Mouse (Mus musculus): ENCODE results near the gene 1700023F06Rik. TPM values are rescaled to one million over a fixed set of nuclear protein-coding genes. Genes with fewer than 3 reads are reported as not detected.

The 1700023F06Rik gene
- polyA plus RNA-seq, 1 experiment from 2014 or later, result 0.88 TPM

GRCm38 (mm10) chr11:103184891-103185290, 23.5 kb downstream of the 1700023F06Rik start:
- ATAC-seq (ENCODE audit: low FRiP score, low TSS enrichment) (no peak), DNase-seq (peak; percentile 80)
- H3K27ac ChIP-seq (replicated peaks; ENCODE audit: low read depth, low read length), result no peak overlapping the region
- H3K9me3 ChIP-seq (ENCODE audit: control insufficient read depth, low read length), result no peaks in the 10 kb centered on the region
- no peaks in the 10 kb centered on the region for H3K4me1 ChIP-seq (ENCODE audit: control insufficient read depth, insufficient read depth, low read length)
- no peak overlapping the region for H3K9ac ChIP-seq (replicated peaks; ENCODE audit: low read length)
- H3K27me3 ChIP-seq (ENCODE audit: control insufficient read depth, insufficient read depth, low read length), result no peaks in the 10 kb centered on the region
- H3K36me3 ChIP-seq (ENCODE audit: control insufficient read depth, insufficient read depth, low read length), result no peaks in the 10 kb centered on the region
- H3K4me2 ChIP-seq (ENCODE audit: low read length), result no peak overlapping the region
- H3K4me3 ChIP-seq (replicated peaks; ENCODE audit: low read depth, low read length), result no peak overlapping the region
- WGBS, result 42% methylated on average over 2 of the region's 2 CpGs

DNA sequence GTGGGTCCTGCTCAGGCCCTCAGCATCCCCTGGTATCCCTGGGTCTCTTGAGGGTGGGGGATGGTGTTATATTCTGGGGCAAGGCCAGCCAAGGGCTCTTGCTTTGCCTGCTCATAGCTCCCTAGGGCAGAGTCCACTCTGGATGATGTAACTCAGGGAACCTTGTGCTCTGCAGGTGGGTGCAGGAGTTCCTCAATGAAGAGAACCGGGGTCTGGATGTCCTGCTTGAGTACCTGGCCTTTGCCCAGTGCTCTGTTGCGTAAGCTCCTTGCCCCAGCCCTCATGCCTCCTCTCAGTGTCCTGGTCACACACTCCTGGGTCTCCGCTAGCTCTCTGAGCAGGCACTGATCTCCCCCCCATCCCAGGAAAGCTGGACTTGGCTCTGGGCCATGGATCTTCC, 26.4 kb downstream of the 1700023F06Rik start:
- Histone ChIP-seq H3K4me3 (replicated peaks; ENCODE audit: low read depth, low read length) (no peak overlapping the region), H3K4me1 (ENCODE audit: control insufficient read depth, insufficient read depth, low read length) (no peaks in the 10 kb centered on the region), H3K27ac (replicated peaks; ENCODE audit: low read depth, low read length) (no peak overlapping the region), H3K27me3 (ENCODE audit: control insufficient read depth, insufficient read depth, low read length) (no peaks in the 10 kb centered on the region), H3K36me3 (ENCODE audit: control insufficient read depth, insufficient read depth, low read length) (no peaks in the 10 kb centered on the region), H3K4me2 (ENCODE audit: low read length) (no peak overlapping the region), H3K9me3 (ENCODE audit: control insufficient read depth, low read length) (no peaks in the 10 kb centered on the region), H3K9ac (replicated peaks; ENCODE audit: low read length) (no peak overlapping the region)
- DNase-seq, result no peak
- no peak for ATAC-seq (ENCODE audit: low FRiP score, low TSS enrichment)
- WGBS, result 76% methylated on average over 3 of the region's 3 CpGs

GRCm38 (mm10) chr11:103181349-103181748, 27.0 kb downstream of the 1700023F06Rik start:
- Histone ChIP-seq H3K27me3 (ENCODE audit: control insufficient read depth, insufficient read depth, low read length) (no peaks in the 10 kb centered on the region), H3K27ac (replicated peaks; ENCODE audit: low read depth, low read length) (no peak overlapping the region), H3K9ac (replicated peaks; ENCODE audit: low read length) (no peak overlapping the region), H3K36me3 (ENCODE audit: control insufficient read depth, insufficient read depth, low read length) (no peaks in the 10 kb centered on the region), H3K9me3 (ENCODE audit: control insufficient read depth, low read length) (no peaks in the 10 kb centered on the region), H3K4me1 (ENCODE audit: control insufficient read depth, insufficient read depth, low read length) (no peaks in the 10 kb centered on the region), H3K4me2 (ENCODE audit: low read length) (no peak overlapping the region), H3K4me3 (replicated peaks; ENCODE audit: low read depth, low read length) (no peak overlapping the region)
- WGBS, result 83% methylated on average over 9 of the region's 9 CpGs
- no peak for ATAC-seq (ENCODE audit: low FRiP score, low TSS enrichment)
- DNase-seq, result no peak

- H3K9ac ChIP-seq (replicated peaks; ENCODE audit: low read length), result no peak overlapping the region
- no peaks in the 10 kb centered on the region for H3K27me3 ChIP-seq (ENCODE audit: control insufficient read depth, insufficient read depth, low read length)
- no peak for DNase-seq
- no peaks in the 10 kb centered on the region for H3K9me3 ChIP-seq (ENCODE audit: control insufficient read depth, low read length)
- no peak overlapping the region for H3K27ac ChIP-seq (replicated peaks; ENCODE audit: low read depth, low read length)
- H3K4me1 ChIP-seq (ENCODE audit: control insufficient read depth, insufficient read depth, low read length), result no peaks in the 10 kb centered on the region
- H3K4me2 ChIP-seq (ENCODE audit: low read length), result no peak overlapping the region
- H3K4me3 ChIP-seq (replicated peaks; ENCODE audit: low read depth, low read length), result no peak overlapping the region
- ATAC-seq (ENCODE audit: low FRiP score, low TSS enrichment), result no peak
- H3K36me3 ChIP-seq (ENCODE audit: control insufficient read depth, insufficient read depth, low read length), result no peaks in the 10 kb centered on the region
- WGBS, result 75% methylated on average over 1 of the region's 1 CpGs
Measured at GRCm38 (mm10) chr11:103180426-103180825, 27.9 kb downstream of the 1700023F06Rik start.

DNA sequence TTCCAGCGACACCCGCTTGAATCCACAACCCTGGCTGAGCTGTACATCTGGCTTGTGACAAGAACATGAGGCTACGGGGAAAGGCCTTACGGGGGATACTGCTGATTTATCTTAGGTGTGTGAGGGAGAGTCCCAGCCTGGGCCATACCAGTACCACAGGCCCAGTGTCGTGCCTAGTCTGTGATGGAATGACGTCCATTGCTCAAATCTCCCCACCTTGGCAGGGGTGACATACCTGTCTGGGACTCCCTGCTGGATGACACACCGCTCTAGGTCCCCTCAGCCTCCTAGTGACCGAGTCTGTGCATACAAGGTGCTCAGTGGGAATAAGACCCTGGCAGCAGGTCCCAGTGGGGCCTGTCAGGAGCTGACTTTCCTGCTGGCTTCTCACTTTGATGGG, 29.6 kb downstream of the 1700023F06Rik start:
- Histone ChIP-seq H3K4me2 (ENCODE audit: low read length) (no peak overlapping the region), H3K27me3 (ENCODE audit: control insufficient read depth, insufficient read depth, low read length) (no peaks in the 10 kb centered on the region), H3K27ac (replicated peaks; ENCODE audit: low read depth, low read length) (no peak overlapping the region), H3K4me3 (replicated peaks; ENCODE audit: low read depth, low read length) (no peak overlapping the region), H3K9me3 (ENCODE audit: control insufficient read depth, low read length) (no peaks in the 10 kb centered on the region), H3K36me3 (ENCODE audit: control insufficient read depth, insufficient read depth, low read length) (no peaks in the 10 kb centered on the region), H3K4me1 (ENCODE audit: control insufficient read depth, insufficient read depth, low read length) (no peaks in the 10 kb centered on the region), H3K9ac (replicated peaks; ENCODE audit: low read length) (no peak overlapping the region)
- WGBS, result 86% methylated on average over 8 of the region's 8 CpGs
- DNase-seq (no peak), ATAC-seq (ENCODE audit: low FRiP score, low TSS enrichment) (no peak)

DNA sequence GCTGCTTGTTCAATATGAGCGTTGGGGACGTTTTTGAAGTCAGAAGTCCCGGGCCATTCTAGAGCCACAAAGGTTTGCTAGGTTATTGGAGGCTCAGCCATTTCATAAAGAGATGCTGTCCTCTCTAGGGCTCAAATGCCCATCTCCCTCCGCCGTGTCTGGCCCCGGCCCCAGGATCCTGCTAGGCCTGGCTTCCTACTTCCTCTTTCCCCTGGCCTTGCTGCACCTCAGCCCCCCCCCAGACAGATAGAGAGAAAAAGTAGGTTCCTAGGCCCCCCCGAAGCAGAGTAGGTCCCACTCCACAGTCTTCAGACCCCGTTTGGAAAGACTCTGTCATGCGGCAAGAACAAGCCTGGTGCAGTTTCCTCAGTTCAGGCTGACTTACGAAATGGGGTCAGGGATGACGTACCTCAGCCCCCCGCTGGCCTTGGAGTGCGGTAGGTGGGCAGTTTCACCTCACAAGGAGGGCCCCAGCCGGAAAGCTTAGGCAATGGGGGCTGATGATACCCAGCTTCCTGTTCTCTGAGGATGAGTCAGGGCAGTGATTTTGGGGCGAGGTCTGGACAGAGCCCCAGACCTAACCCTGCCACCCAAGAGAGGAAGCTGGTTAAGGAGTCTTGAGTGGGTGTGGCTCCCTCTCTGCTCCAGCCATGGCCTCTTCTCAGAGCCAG, 30.4 kb downstream of the 1700023F06Rik start:
- ATAC-seq (ENCODE audit: low FRiP score, low TSS enrichment) (no peak), DNase-seq (no peak)
- no peak overlapping the region for H3K4me3 ChIP-seq (replicated peaks; ENCODE audit: low read depth, low read length)
- H3K27me3 ChIP-seq (ENCODE audit: control insufficient read depth, insufficient read depth, low read length), result no peaks in the 10 kb centered on the region
- no peaks in the 10 kb centered on the region for H3K36me3 ChIP-seq (ENCODE audit: control insufficient read depth, insufficient read depth, low read length)
- no peaks in the 10 kb centered on the region for H3K4me1 ChIP-seq (ENCODE audit: control insufficient read depth, insufficient read depth, low read length)
- no peak overlapping the region for H3K4me2 ChIP-seq (ENCODE audit: low read length)
- H3K9me3 ChIP-seq (ENCODE audit: control insufficient read depth, low read length), result no peaks in the 10 kb centered on the region
- no peak overlapping the region for H3K27ac ChIP-seq (replicated peaks; ENCODE audit: low read depth, low read length)
- H3K9ac ChIP-seq (replicated peaks; ENCODE audit: low read length), result no peak overlapping the region
- 84% methylated on average over 15 of the region's 15 CpGs for WGBS

- WGBS, result 82% methylated on average over 5 of the region's 5 CpGs
- no peaks in the 10 kb centered on the region for H3K27me3 ChIP-seq (ENCODE audit: control insufficient read depth, insufficient read depth, low read length)
- no peaks in the 10 kb centered on the region for H3K36me3 ChIP-seq (ENCODE audit: control insufficient read depth, insufficient read depth, low read length)
- H3K9me3 ChIP-seq (ENCODE audit: control insufficient read depth, low read length), result no peaks in the 10 kb centered on the region
- H3K4me1 ChIP-seq (ENCODE audit: control insufficient read depth, insufficient read depth, low read length), result no peaks in the 10 kb centered on the region
- DNase-seq (no peak), ATAC-seq (ENCODE audit: low FRiP score, low TSS enrichment) (no peak)
- H3K27ac ChIP-seq (replicated peaks; ENCODE audit: low read depth, low read length), result no peak overlapping the region
- H3K4me2 ChIP-seq (ENCODE audit: low read length), result no peak overlapping the region
- H3K9ac ChIP-seq (replicated peaks; ENCODE audit: low read length), result no peak overlapping the region
- H3K4me3 ChIP-seq (replicated peaks; ENCODE audit: low read depth, low read length), result no peak overlapping the region
Measured at GRCm38 (mm10) chr11:103177216-103177615, 31.1 kb downstream of the 1700023F06Rik start.

DNA sequence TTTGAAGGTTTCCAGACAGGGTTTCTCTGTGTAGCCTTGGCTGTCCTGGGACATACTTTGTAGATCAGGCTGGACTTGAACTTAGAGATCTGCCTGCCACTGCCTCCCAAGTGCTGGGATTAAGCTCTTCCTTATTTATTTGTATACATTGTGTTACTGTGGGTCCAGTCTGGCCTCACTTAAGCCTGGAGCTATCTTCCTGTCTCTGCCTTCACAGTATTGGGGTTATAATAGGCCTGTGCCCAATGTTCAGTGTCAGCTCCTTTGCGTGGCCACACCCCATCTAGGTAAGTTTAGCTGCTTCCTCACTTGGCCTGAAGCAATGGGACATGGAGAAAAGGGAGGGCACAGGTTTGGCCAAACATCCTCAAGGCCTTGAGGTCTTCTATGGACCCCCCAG, 31.8 kb downstream of the 1700023F06Rik start:
- 97% methylated on average over 1 of the region's 1 CpGs for WGBS
- H3K9me3 ChIP-seq (ENCODE audit: control insufficient read depth, low read length), result no peaks in the 10 kb centered on the region
- H3K36me3 ChIP-seq (ENCODE audit: control insufficient read depth, insufficient read depth, low read length), result no peaks in the 10 kb centered on the region
- peaks cover 5% of the 10 kb centered on the region; the same call in 1 of the 2 replicates for H3K4me1 ChIP-seq (ENCODE audit: control insufficient read depth, insufficient read depth, low read length)
- no peak overlapping the region for H3K27ac ChIP-seq (replicated peaks; ENCODE audit: low read depth, low read length)
- H3K9ac ChIP-seq (replicated peaks; ENCODE audit: low read length), result no peak overlapping the region
- no peak overlapping the region for H3K4me2 ChIP-seq (ENCODE audit: low read length)
- DNase-seq (no peak), ATAC-seq (ENCODE audit: low FRiP score, low TSS enrichment) (no peak)
- H3K4me3 ChIP-seq (replicated peaks; ENCODE audit: low read depth, low read length), result no peak overlapping the region
- H3K27me3 ChIP-seq (ENCODE audit: control insufficient read depth, insufficient read depth, low read length), result peaks cover 7% of the 10 kb centered on the region

GRCm38 (mm10) chr11:103175688-103176442, 32.5 kb downstream of the 1700023F06Rik start:
- ATAC-seq (ENCODE audit: low FRiP score, low TSS enrichment) (no peak), DNase-seq (no peak)
- H3K27me3 ChIP-seq (ENCODE audit: control insufficient read depth, insufficient read depth, low read length), result peaks cover 12% of the 10 kb centered on the region
- H3K4me1 ChIP-seq (ENCODE audit: control insufficient read depth, insufficient read depth, low read length), result peaks cover 5% of the 10 kb centered on the region; the same call in 1 of the 2 replicates
- no peak overlapping the region for H3K4me2 ChIP-seq (ENCODE audit: low read length)
- H3K9ac ChIP-seq (replicated peaks; ENCODE audit: low read length), result no peak overlapping the region
- H3K36me3 ChIP-seq (ENCODE audit: control insufficient read depth, insufficient read depth, low read length), result no peaks in the 10 kb centered on the region
- no peak overlapping the region for H3K4me3 ChIP-seq (replicated peaks; ENCODE audit: low read depth, low read length)
- H3K27ac ChIP-seq (replicated peaks; ENCODE audit: low read depth, low read length), result no peak overlapping the region
- no peaks in the 10 kb centered on the region for H3K9me3 ChIP-seq (ENCODE audit: control insufficient read depth, low read length)
- WGBS, result 79% methylated on average over 14 of the region's 14 CpGs
